Mouse (Mus musculus) kidney, embryonic 16.5 days (tissue): ENCODE data around the gene Plekha4. TPM values are rescaled to one million over a fixed set of nuclear protein-coding genes. Genes with fewer than 3 reads are reported as not detected.

ENCODE experiments used
- ATAC-seq: fragments of 200-750 bp; cut with Nextera tagmentation; 2 replicates; pipeline ENCODE4 v1.8.0; 2017; ENCODE audit warnings: moderate TSS enrichment; ENCODE audit not compliant: low FRiP score, low TSS enrichment
- H3K27ac ChIP-seq: fragments of 300-500 bp; sonication (generic); 2 replicates; pipeline ENCODE4 v1.5.1; 2014; ENCODE audit warnings: low read length
- H3K27me3 ChIP-seq: fragments of 300-500 bp; sonication (generic); 2 replicates; pipeline ENCODE4 v1.6.1; 2014; ENCODE audit warnings: low read length, control low read depth, mixed read lengths; ENCODE audit not compliant: insufficient read depth
- H3K36me3 ChIP-seq: fragments of 300-500 bp; sonication (generic); 2 replicates; pipeline ENCODE4 v1.6.1; 2014; ENCODE audit warnings: low read length, control low read depth, mixed read lengths; ENCODE audit not compliant: insufficient read depth
- H3K4me1 ChIP-seq: fragments of 300-500 bp; sonication (generic); 2 replicates; pipeline ENCODE4 v1.6.1; 2014; ENCODE audit warnings: low read length, control low read depth, mixed read lengths; ENCODE audit not compliant: insufficient read depth
- H3K4me2 ChIP-seq: fragments of 300-500 bp; sonication (generic); replicated peaks from 2 replicates; pipeline ENCODE4 v1.6.1; 2014; ENCODE audit warnings: low read depth, low read length
- H3K4me3 ChIP-seq: fragments of 300-500 bp; sonication (generic); 2 replicates; pipeline ENCODE4 v1.5.1; 2014; ENCODE audit warnings: mild to moderate bottlenecking, low read length
- H3K9ac ChIP-seq: fragments of 300-500 bp; sonication (generic); replicated peaks from 2 replicates; pipeline ENCODE4 v1.6.1; 2014; ENCODE audit warnings: low read length
- H3K9me3 ChIP-seq: fragments of 300-500 bp; sonication (generic); 2 replicates; pipeline ENCODE4 v1.6.1; 2016; ENCODE audit warnings: low read length, control low read depth
- whole genome bisulfite sequencing: fragments of 180-500 bp; shearing (Covaris S2); extraction: QIAGEN DNeasy Blood & Tissue Kit; methylation state at CpG from one replicate; pipeline ENCODE4 v1.1.7; 2014; 5-methylcytosine and 5-hydroxymethylcytosine counted together
- polyA plus RNA-seq: library from polyadenylated mRNA; unstranded; fragments of >200 nt; fragmentation: Nextera tagmentation; extraction: Ambion mirVana; gene quantifications from 2 replicates; pipeline ENCODE4 v1.2.1, GENCODE M21; 2015

The Plekha4 gene
- polyA plus RNA-seq, 1 experiment from 2014 or later = 4.4 TPM

DNA sequence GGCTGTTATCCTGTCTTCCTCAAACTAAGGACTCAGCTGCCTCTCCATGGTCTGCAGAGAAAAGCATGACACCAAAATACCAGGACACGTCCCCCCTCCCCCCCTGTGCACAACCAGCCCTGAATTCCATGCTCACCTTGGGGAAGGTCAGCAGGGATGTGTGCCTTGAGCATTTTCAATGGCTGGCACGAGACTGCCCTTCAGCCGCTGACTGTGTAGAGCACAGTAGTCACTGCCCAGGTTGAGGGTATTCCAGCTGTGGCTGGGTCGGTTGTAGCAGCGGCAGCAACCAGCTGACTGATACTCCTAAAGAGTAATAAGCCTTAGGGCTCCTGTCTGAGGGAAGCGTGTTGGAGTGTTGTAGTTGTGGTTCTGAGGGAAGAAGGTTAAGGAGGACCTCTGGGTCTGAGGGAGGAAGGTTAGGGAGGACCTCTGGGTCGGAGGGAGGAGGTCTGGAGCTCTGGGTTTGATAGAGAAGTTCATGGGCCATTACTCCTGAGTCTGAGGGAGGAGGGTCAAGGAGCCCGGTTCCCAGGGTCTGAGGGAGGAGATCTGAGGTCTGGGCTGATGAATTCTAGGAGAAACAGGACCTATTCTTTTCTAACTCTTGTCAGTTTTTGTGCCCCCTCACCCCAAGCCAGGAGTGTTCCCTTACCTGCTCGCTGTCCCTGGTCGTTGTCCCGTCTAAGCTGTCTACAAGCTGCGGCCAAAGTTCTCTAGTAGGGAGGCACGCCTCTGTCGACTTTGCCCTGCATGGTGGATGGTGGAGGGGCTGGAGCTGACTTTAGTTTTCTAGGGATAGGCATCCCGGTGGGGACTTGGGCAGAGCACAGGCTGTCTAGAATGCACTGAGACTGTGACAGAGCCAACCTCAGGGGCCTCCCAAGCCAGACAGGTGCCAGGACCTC lies 48.6 kb downstream of the Plekha4 start:
- peak; percentile 50 for ATAC-seq
- peak overlapping the region; percentile 34 for H3K4me3 ChIP-seq
- peaks cover 43% of the 10 kb centered on the region for H3K4me1 ChIP-seq
- peak overlapping the region; percentile 83 for H3K27ac ChIP-seq
- H3K27me3 ChIP-seq = no peaks in the 10 kb centered on the region
- peak overlapping the region; percentile 39 for H3K9ac ChIP-seq
- H3K9me3 ChIP-seq = no peaks in the 10 kb centered on the region
- H3K4me2 ChIP-seq = peak overlapping the region; percentile 33
- H3K36me3 ChIP-seq = peaks cover 17% of the 10 kb centered on the region; the same call in 1 of the 2 replicates
- WGBS = 38% methylated on average over 15 of the region's 15 CpGs

DNA sequence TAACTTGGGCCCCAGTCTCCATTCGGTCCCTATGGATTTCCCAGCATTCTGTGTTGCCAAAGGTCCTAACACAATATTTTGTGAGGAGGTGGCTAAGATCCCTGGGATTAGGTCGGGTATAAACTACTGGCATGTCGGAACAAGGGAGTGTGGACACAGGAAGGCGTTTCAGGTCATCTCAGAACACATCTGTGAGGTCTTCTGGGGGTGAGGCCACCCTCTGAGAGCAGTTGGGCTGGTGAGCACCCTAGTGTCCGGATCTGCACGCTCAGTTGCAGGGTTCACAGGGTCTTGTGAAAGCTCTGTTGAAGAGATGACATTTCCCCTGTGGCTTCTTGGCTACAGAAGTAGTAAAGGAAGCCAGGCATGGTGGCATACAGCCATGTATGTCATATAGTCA lies 59.8 kb downstream of the Plekha4 start:
- H3K27me3 ChIP-seq = no peaks in the 10 kb centered on the region
- no peak overlapping the region for H3K4me3 ChIP-seq
- WGBS = 88% methylated on average over 6 of the region's 6 CpGs
- H3K36me3 ChIP-seq = peaks cover 31% of the 10 kb centered on the region
- no peak for ATAC-seq
- H3K9me3 ChIP-seq = no peaks in the 10 kb centered on the region
- no peak overlapping the region for H3K27ac ChIP-seq
- 0 out of 2 replicates have a peak, but pooled peaks cover 3% of the 10 kb centered on the region for H3K4me1 ChIP-seq
- H3K4me2 ChIP-seq = no peak overlapping the region
- H3K9ac ChIP-seq = no peak overlapping the region

DNA sequence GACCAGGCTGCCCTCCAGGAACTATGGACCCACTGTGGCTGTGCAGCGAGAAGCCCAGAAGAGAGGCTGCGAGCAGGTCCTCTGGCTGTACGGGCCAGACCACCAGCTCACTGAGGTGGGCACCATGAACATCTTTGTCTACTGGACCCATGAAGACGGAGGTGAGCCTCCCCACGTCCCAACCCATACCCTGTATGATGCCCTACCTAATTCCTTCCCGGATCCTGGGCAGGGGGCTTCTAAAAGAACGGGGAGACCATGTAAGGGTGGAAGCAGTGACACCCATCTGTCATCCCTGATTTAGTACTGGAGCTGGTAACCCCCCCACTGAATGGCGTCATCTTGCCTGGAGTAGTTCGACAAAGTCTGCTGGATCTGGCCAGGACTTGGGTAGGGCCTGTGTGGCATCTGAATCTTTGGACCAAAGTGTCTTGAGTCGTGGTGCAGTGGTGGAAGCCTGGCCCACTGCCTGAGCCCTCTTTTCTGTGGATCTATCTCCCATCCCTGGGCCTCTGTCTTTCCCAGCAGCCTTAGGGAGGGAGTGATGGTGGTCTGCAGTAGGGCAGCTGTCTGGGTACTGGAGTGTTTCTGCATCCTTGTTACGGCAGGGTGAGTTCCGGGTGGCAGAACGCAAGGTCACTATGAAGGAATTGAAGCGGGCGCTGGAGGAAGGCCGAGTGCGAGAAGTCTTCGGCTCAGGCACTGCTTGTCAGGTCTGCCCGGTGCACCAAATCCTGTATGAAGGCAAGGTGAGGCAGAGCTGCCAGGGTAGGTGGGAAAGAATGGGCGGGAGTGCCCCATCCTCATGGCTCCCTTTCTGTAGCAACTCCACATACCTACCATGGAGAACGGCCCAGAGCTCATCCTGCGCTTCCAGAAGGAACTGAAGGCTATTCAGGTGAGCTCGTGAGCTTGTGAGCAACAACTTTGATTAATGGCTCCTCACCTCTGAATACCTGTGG lies 61.8 kb downstream of the Plekha4 start:
- Histone ChIP-seq H3K4me1 (0 out of 2 replicates have a peak, but pooled peaks cover 3% of the 10 kb centered on the region), H3K27ac (no peak overlapping the region), H3K27me3 (no peaks in the 10 kb centered on the region), H3K36me3 (peaks cover 25% of the 10 kb centered on the region), H3K4me3 (no peak overlapping the region), H3K4me2 (no peak overlapping the region), H3K9me3 (no peaks in the 10 kb centered on the region), H3K9ac (no peak overlapping the region)
- 84% methylated on average over 23 of the region's 23 CpGs for WGBS
- ATAC-seq = no peak

DNA sequence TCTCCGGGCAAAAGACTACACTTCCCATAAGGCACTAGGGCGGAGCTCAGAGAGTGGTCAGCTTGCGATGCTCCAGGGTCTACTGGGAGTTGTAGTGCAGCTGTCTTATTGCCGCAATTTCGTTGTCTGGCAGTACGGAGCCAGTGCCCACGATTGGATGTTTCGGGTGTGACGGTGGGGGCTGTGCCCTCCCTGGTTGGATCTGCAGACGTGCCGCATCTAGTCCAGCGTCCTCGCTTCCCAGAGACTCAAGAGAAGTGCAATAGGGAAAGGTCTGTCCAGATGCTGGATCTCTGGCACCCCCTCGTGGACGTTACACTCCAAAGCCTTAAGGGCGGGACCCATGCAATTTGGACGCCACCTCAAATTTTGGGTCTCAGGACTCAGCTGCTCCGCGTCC lies 63.0 kb downstream of the Plekha4 start:
- H3K9ac ChIP-seq = peak overlapping the region; percentile 46
- H3K4me3 ChIP-seq = peak overlapping the region; percentile 37

DNA sequence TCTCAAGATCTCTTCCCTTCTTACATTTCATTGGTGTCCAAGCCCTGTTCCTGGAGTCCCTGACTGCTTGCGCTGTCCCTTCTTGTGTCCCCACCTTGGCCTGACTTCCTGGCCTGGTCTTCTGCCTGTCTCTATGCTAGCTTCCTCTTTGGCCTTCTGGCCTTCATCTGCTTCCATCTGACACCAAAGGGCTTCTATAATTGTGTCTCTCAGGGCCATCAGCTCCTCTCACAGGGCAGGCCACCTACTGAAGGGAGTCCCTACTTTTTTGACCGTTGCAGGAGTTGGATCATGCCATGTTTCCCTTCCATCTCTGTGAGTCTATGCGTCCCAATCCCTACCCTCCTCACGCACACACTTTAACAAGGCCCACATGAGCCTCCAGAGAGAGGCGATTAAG lies 63.8 kb downstream of the Plekha4 start:
- WGBS = 94% methylated on average over 5 of the region's 5 CpGs
- H3K9me3 ChIP-seq = no peaks in the 10 kb centered on the region
- H3K27me3 ChIP-seq = no peaks in the 10 kb centered on the region
- peaks cover 15% of the 10 kb centered on the region for H3K36me3 ChIP-seq
- H3K4me3 ChIP-seq = no peak overlapping the region
- ATAC-seq = no peak
- no peak overlapping the region for H3K4me2 ChIP-seq
- H3K4me1 ChIP-seq = 0 out of 2 replicates have a peak, but pooled peaks cover 3% of the 10 kb centered on the region
- H3K27ac ChIP-seq = no peak overlapping the region
- peak overlapping the region; percentile 46; the same call in 1 of the 2 replicates for H3K9ac ChIP-seq

More for the DNA sequence above, 63.0 kb downstream of the Plekha4 start:
- Histone ChIP-seq H3K4me1 (0 out of 2 replicates have a peak, but pooled peaks cover 3% of the 10 kb centered on the region), H3K27ac (no peak overlapping the region), H3K36me3 (peaks cover 23% of the 10 kb centered on the region), H3K9me3 (no peaks in the 10 kb centered on the region), H3K27me3 (no peaks in the 10 kb centered on the region), H3K4me2 (peak overlapping the region; percentile 56)
- peak; percentile 98 for ATAC-seq
- 2% methylated on average over 19 of the region's 19 CpGs for WGBS

DNA sequence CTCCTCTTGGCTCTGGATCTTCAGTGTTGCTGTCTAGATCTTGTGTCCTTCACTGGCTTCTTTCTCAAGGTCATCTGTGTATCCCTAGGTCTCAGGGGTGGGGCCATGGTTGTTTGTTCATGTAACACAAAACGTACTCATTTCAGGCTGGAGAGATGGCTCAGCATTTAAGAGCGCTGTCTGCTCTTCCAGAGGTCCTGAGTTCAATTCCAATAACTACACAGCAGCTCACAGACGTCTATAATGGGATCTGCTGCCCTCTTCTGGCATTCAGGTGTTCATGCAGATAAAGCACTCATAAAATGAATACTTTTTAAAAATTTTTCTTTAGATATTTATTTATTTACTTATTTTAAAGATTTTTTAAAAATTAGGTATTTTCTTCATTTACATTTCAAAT lies 64.7 kb downstream of the Plekha4 start:
- H3K36me3 ChIP-seq = peaks cover 7% of the 10 kb centered on the region; the same call in 1 of the 2 replicates
- no peak overlapping the region for H3K4me3 ChIP-seq
- WGBS = 62% methylated on average over 3 of the region's 3 CpGs
- no peaks in the 10 kb centered on the region for H3K27me3 ChIP-seq
- no peak overlapping the region for H3K9ac ChIP-seq
- no peak for ATAC-seq
- H3K9me3 ChIP-seq = no peaks in the 10 kb centered on the region
- no peak overlapping the region for H3K4me2 ChIP-seq
- H3K27ac ChIP-seq = no peak overlapping the region
- H3K4me1 ChIP-seq = 0 out of 2 replicates have a peak, but pooled peaks cover 3% of the 10 kb centered on the region

DNA sequence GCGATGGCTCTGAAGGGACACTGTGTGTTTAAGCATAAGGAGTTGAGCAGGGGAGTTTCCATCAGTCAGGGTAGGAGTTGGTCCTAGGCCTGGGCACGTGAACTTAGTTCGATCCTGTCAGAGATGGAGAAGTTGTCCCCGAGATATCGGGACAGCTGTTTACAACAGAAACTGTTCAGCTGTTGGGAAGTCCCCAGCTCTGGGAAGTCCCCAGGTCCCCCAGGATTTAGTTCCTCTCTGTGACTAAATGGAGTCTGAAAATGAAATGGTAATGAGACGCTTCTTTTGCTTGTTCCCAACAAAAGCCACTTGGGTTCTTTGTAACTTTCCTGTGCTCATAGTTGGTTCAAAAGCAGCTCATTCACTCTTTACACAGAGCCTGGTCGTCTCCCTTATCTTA lies 65.8 kb downstream of the Plekha4 start:
- H3K4me2 ChIP-seq = no peak overlapping the region
- no peaks in the 10 kb centered on the region for H3K9me3 ChIP-seq
- H3K36me3 ChIP-seq = 0 out of 2 replicates have a peak, but pooled peaks cover 2% of the 10 kb centered on the region
- H3K4me3 ChIP-seq = no peak overlapping the region
- ATAC-seq = no peak
- no peaks in the 10 kb centered on the region for H3K27me3 ChIP-seq
- 74% methylated on average over 7 of the region's 7 CpGs for WGBS
- 0 out of 2 replicates have a peak, but pooled peaks cover 3% of the 10 kb centered on the region for H3K4me1 ChIP-seq
- no peak overlapping the region for H3K9ac ChIP-seq
- 0 out of 2 replicates have a peak overlapping the region, but pooled peaks have one; percentile 3 for H3K27ac ChIP-seq

DNA sequence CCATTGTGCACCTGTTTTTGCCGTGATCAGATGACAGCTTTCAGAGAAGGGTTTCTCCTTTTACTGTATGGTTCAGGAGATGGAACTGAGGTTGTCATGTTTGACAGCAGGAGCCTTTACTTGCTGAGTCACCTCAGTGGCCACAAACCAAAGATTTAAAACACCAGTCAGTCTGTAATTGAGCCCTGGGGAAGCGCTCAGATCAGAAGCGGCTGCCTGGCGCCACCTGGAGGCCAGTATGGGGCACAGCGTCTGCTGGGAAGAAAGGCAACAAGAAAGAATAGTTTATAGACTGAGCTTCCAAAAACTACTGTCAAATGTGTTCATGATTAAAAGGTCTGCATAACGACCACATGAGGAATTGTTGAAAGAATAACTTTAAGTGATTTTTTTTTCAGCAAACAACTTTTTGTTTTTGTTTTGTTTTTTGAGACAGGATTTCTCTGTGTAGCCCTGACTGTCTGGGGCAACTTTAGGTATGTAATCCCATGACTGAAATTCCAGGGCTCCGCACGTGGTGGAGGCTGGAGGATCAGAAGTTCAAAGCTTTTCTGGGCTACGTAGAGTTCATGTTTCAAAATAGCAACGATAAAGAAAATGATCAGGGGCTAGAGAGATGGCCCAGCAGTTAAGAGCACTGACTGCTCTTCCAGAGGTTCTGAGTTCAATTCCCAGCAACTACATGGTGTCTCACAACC lies 67.1 kb downstream of the Plekha4 start:
- Histone ChIP-seq H3K27ac (no peak overlapping the region), H3K27me3 (no peaks in the 10 kb centered on the region), H3K4me1 (0 out of 2 replicates have a peak, but pooled peaks cover 3% of the 10 kb centered on the region), H3K9ac (no peak overlapping the region), H3K4me3 (no peak overlapping the region), H3K4me2 (no peak overlapping the region), H3K36me3 (no peaks in the 10 kb centered on the region), H3K9me3 (no peaks in the 10 kb centered on the region)
- WGBS = 17% methylated on average over 10 of the region's 10 CpGs
- no peak for ATAC-seq

DNA sequence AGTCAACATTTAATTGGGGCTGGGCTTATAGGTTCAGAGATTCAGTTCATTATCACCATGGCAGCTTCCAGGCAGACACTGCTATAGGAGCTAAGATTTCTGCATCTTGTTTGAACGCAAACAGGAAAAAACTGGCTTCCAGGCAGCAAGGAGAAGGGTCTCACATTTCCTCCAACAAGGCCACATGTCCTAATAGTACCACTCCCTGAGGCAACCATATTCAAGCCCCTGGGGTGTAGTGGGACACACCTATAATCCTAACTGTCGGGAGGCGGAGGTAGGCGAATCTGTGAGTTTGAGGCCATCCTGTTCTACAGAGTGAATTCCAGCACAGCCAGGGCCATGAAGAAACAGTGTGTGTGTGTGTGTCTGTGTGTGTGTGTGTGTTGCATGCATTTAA lies 69.0 kb downstream of the Plekha4 start:
- Histone ChIP-seq H3K9ac (no peak overlapping the region), H3K9me3 (no peaks in the 10 kb centered on the region), H3K4me1 (no peaks in the 10 kb centered on the region), H3K4me2 (no peak overlapping the region), H3K4me3 (no peak overlapping the region), H3K36me3 (no peaks in the 10 kb centered on the region), H3K27me3 (no peaks in the 10 kb centered on the region), H3K27ac (no peak overlapping the region)
- WGBS = 80% methylated on average over 4 of the region's 4 CpGs
- no peak for ATAC-seq
